Mouse (Mus musculus) lung, adult 2 months (tissue): ENCODE results near the gene Vasn.

Experiments
- CTCF ChIP-seq: fragments of 200-500 bp; IDR thresholded peaks from 2 replicates; pipeline ENCODE4 v1.5.1; 2011; ENCODE audit warnings: mild to moderate bottlenecking, low read length, control low read depth; ENCODE audit not compliant: insufficient read depth
- POLR2A ChIP-seq: fragments of 200-500 bp; IDR thresholded peaks from 2 replicates; pipeline ENCODE4 v1.6.1; 2011; ENCODE audit warnings: low read depth, mild to moderate bottlenecking, control low read depth, low read length, borderline replicate concordance; ENCODE audit errors: extremely low read depth

DNA sequence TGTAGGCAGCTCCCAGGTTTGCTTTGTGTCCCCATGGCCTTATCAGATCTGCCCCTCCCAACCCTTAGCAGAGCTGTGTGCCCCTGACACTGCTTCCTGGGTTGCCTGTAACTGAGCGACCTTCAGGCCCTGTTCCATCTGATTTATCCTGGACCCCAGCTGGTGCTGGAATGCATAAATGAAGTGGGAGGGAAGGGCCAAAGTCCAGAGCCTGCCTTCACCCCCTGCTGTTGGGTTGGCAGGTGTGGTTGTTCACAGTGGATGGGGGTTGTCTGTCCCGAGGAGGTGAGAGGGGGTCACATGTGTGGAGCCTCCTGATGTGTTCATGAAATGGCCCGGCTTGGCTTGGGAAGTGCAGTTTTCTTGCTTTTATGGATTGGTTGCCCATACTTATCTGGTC lies 37.6 kb upstream of the Vasn start:
- no peak for TF ChIP-seq CTCF
- TF ChIP-seq POLR2A, result no peak
